Mouse (Mus musculus) midbrain, embryonic 15.5 days (tissue): ENCODE measurements around the gene Fam118a. TPM values are rescaled to one million over a fixed set of nuclear protein-coding genes. Genes with fewer than 3 reads are reported as not detected.

Source experiments
- ATAC-seq: fragments of 200-750 bp; cut with Nextera tagmentation; replicated peaks from 2 replicates; pipeline ENCODE4 v1.8.0; 2017; ENCODE audit warnings: moderate TSS enrichment
- H3K27ac ChIP-seq: fragments of 300-500 bp; sonication (generic); 2 replicates; pipeline ENCODE4 v1.5.1; 2015; ENCODE audit warnings: mild to moderate bottlenecking, inconsistent platforms
- H3K27me3 ChIP-seq: fragments of 300-500 bp; sonication (generic); replicated peaks from 2 replicates; pipeline ENCODE4 v1.6.1; 2015; ENCODE audit warnings: inconsistent platforms
- H3K36me3 ChIP-seq: fragments of 300-500 bp; sonication (generic); replicated peaks from 2 replicates; pipeline ENCODE4 v1.6.1; 2015; ENCODE audit warnings: inconsistent platforms
- H3K4me1 ChIP-seq: fragments of 300-500 bp; sonication (generic); 2 replicates; pipeline ENCODE4 v1.6.1; 2015; ENCODE audit warnings: inconsistent platforms
- H3K4me2 ChIP-seq: fragments of 300-500 bp; sonication (generic); 2 replicates; pipeline ENCODE4 v1.6.1; 2015; ENCODE audit warnings: inconsistent platforms, mild to moderate bottlenecking, moderate library complexity
- H3K4me3 ChIP-seq: fragments of 300-500 bp; sonication (generic); 2 replicates; pipeline ENCODE4 v1.5.1; 2015; ENCODE audit warnings: mild to moderate bottlenecking, inconsistent platforms
- H3K9ac ChIP-seq: fragments of 300-500 bp; sonication (generic); 2 replicates; pipeline ENCODE4 v1.6.1; 2015; ENCODE audit warnings: mild to moderate bottlenecking, inconsistent platforms
- H3K9me3 ChIP-seq: fragments of 300-500 bp; sonication (generic); 2 replicates; pipeline ENCODE4 v1.6.1; 2016; ENCODE audit warnings: inconsistent platforms
- whole genome bisulfite sequencing: fragments of 180-500 bp; shearing (Covaris S2); methylation state at CpG from one replicate; pipeline ENCODE4 v1.1.7; 2015; ENCODE audit warnings: mixed read lengths; 5-methylcytosine and 5-hydroxymethylcytosine counted together
- polyA plus RNA-seq: library from polyadenylated mRNA; unstranded; fragments of >200 nt; fragmentation: Nextera tagmentation; extraction: Ambion mirVana; gene quantifications from 2 replicates; pipeline ENCODE4 v1.2.1, GENCODE M21; 2015

Gene Fam118a
- polyA plus RNA-seq, 1 experiment from 2014 or later, result 30.6 TPM

GRCm38 (mm10) chr15:84995041-84995440 is 33.7 kb upstream of the Fam118a start:
- 51% methylated on average over 6 of the region's 6 CpGs for WGBS
- no peak for ATAC-seq
- Histone ChIP-seq H3K36me3 (no peaks in the 10 kb centered on the region), H3K27ac (no peak overlapping the region), H3K9ac (no peak overlapping the region), H3K4me3 (no peak overlapping the region), H3K4me1 (peaks cover under 1% of the 10 kb centered on the region; the same call in 1 of the 2 replicates), H3K4me2 (no peak overlapping the region), H3K27me3 (no peaks in the 10 kb centered on the region), H3K9me3 (no peaks in the 10 kb centered on the region)

- ATAC-seq, result no peak
- H3K36me3 ChIP-seq, result no peaks in the 10 kb centered on the region
- H3K9ac ChIP-seq, result no peak overlapping the region
- H3K27me3 ChIP-seq, result no peaks in the 10 kb centered on the region
- no peak overlapping the region for H3K27ac ChIP-seq
- H3K9me3 ChIP-seq, result no peaks in the 10 kb centered on the region
- WGBS, result 12% methylated on average over 1 of the region's 1 CpGs
- no peak overlapping the region for H3K4me3 ChIP-seq
- H3K4me1 ChIP-seq, result no peaks in the 10 kb centered on the region
- H3K4me2 ChIP-seq, result no peak overlapping the region
Observed at GRCm38 (mm10) chr15:84995967-84996366, 32.8 kb upstream of the Fam118a start.

- H3K9me3 ChIP-seq, result no peaks in the 10 kb centered on the region
- no peaks in the 10 kb centered on the region for H3K36me3 ChIP-seq
- no peak overlapping the region for H3K4me3 ChIP-seq
- H3K27ac ChIP-seq, result no peak overlapping the region
- H3K27me3 ChIP-seq, result 0 out of 2 replicates have a peak, but pooled peaks cover 2% of the 10 kb centered on the region
- H3K9ac ChIP-seq, result no peak overlapping the region
- no peak for ATAC-seq
- WGBS, result 72% methylated on average over 14 of the region's 14 CpGs
- 0 out of 2 replicates have a peak, but pooled peaks cover 2% of the 10 kb centered on the region for H3K4me1 ChIP-seq
- no peak overlapping the region for H3K4me2 ChIP-seq
Observed at GRCm38 (mm10) chr15:84997768-84998454, 30.8 kb upstream of the Fam118a start.

GRCm38 (mm10) chr15:84999911-85000310 is 28.8 kb upstream of the Fam118a start:
- no peak overlapping the region for H3K9ac ChIP-seq
- no peak overlapping the region for H3K4me2 ChIP-seq
- 59% methylated on average over 7 of the region's 7 CpGs for WGBS
- H3K4me1 ChIP-seq, result 0 out of 2 replicates have a peak, but pooled peaks cover 2% of the 10 kb centered on the region
- H3K36me3 ChIP-seq, result no peaks in the 10 kb centered on the region
- no peak for ATAC-seq
- no peaks in the 10 kb centered on the region for H3K9me3 ChIP-seq
- H3K4me3 ChIP-seq, result no peak overlapping the region
- H3K27ac ChIP-seq, result no peak overlapping the region
- 0 out of 2 replicates have a peak, but pooled peaks cover 2% of the 10 kb centered on the region for H3K27me3 ChIP-seq

- Histone ChIP-seq H3K9me3 (no peaks in the 10 kb centered on the region), H3K36me3 (no peaks in the 10 kb centered on the region), H3K27me3 (0 out of 2 replicates have a peak, but pooled peaks cover 2% of the 10 kb centered on the region), H3K4me3 (no peak overlapping the region), H3K4me2 (no peak overlapping the region), H3K27ac (no peak overlapping the region), H3K9ac (no peak overlapping the region), H3K4me1 (0 out of 2 replicates have a peak, but pooled peaks cover 2% of the 10 kb centered on the region)
- no peak for ATAC-seq
- WGBS, result 18% methylated on average over 29 of the region's 29 CpGs
Observed at GRCm38 (mm10) chr15:85000984-85001982, 27.5 kb upstream of the Fam118a start.

- no peak for ATAC-seq
- 86% methylated on average over 8 of the region's 8 CpGs for WGBS
- 0 out of 2 replicates have a peak, but pooled peaks cover 3% of the 10 kb centered on the region for H3K4me1 ChIP-seq
Observed at GRCm38 (mm10) chr15:85009666-85010065, 19.1 kb upstream of the Fam118a start.

GRCm38 (mm10) chr15:85011895-85012661 is 16.7 kb upstream of the Fam118a start:
- no peaks in the 10 kb centered on the region for H3K9me3 ChIP-seq
- ATAC-seq, result no peak
- H3K27me3 ChIP-seq, result 0 out of 2 replicates have a peak, but pooled peaks cover under 1% of the 10 kb centered on the region
- no peak overlapping the region for H3K4me2 ChIP-seq
- no peak overlapping the region for H3K9ac ChIP-seq
- WGBS, result 43% methylated on average over 19 of the region's 19 CpGs
- no peak overlapping the region for H3K27ac ChIP-seq
- H3K4me3 ChIP-seq, result no peak overlapping the region
- no peaks in the 10 kb centered on the region for H3K36me3 ChIP-seq
- peaks cover 9% of the 10 kb centered on the region for H3K4me1 ChIP-seq

More at GRCm38 (mm10) chr15:85009666-85010065, 19.1 kb upstream of the Fam118a start:
- Histone ChIP-seq H3K9me3 (no peaks in the 10 kb centered on the region), H3K4me2 (no peak overlapping the region), H3K4me3 (no peak overlapping the region), H3K36me3 (no peaks in the 10 kb centered on the region), H3K27me3 (no peaks in the 10 kb centered on the region), H3K9ac (no peak overlapping the region), H3K27ac (no peak overlapping the region)

GRCm38 (mm10) chr15:85012662-85013054 is 16.1 kb upstream of the Fam118a start:
- peaks cover 3% of the 10 kb centered on the region; the same call in 1 of the 2 replicates for H3K27me3 ChIP-seq
- no peaks in the 10 kb centered on the region for H3K9me3 ChIP-seq
- 57% methylated on average over 2 of the region's 2 CpGs for WGBS
- H3K4me3 ChIP-seq, result no peak overlapping the region
- H3K4me1 ChIP-seq, result peaks cover 13% of the 10 kb centered on the region
- H3K4me2 ChIP-seq, result no peak overlapping the region
- H3K36me3 ChIP-seq, result no peaks in the 10 kb centered on the region
- no peak overlapping the region for H3K27ac ChIP-seq
- no peak overlapping the region for H3K9ac ChIP-seq
- no peak for ATAC-seq

- H3K36me3 ChIP-seq, result no peaks in the 10 kb centered on the region
- no peak overlapping the region for H3K9ac ChIP-seq
- H3K4me1 ChIP-seq, result peaks cover 13% of the 10 kb centered on the region
- no peak for ATAC-seq
- no peak overlapping the region for H3K27ac ChIP-seq
- H3K4me2 ChIP-seq, result no peak overlapping the region
- H3K27me3 ChIP-seq, result peaks cover 3% of the 10 kb centered on the region; the same call in 1 of the 2 replicates
- H3K9me3 ChIP-seq, result no peaks in the 10 kb centered on the region
- H3K4me3 ChIP-seq, result no peak overlapping the region
- 82% methylated on average over 11 of the region's 11 CpGs for WGBS
Observed at GRCm38 (mm10) chr15:85015771-85016170, 13.0 kb upstream of the Fam118a start.

- ATAC-seq, result 0 out of 2 replicates have a peak, but pooled peaks have one; percentile 11
- Histone ChIP-seq H3K36me3 (no peaks in the 10 kb centered on the region), H3K9me3 (no peaks in the 10 kb centered on the region), H3K27me3 (peaks cover 3% of the 10 kb centered on the region; the same call in 1 of the 2 replicates), H3K4me1 (peaks cover 10% of the 10 kb centered on the region), H3K4me3 (peak within 1 kb of the TSS; percentile 20), H3K27ac (no peak within 1 kb of the TSS), H3K4me2 (peak within 1 kb of the TSS; percentile 44), H3K9ac (no peak within 1 kb of the TSS)
- WGBS, result 8% methylated on average over 21 of the region's 21 CpGs
Observed at GRCm38 (mm10) chr15:85016951-85017664, 11.6 kb upstream of the Fam118a start, which contains the start of gene Upk3a. Upk3a (plus strand) TSS chr15:85017141.

GRCm38 (mm10) chr15:85022211-85022610 is 6.5 kb upstream of the Fam118a start:
- Histone ChIP-seq H3K36me3 (no peaks in the 10 kb centered on the region), H3K4me3 (no peak overlapping the region), H3K4me2 (no peak overlapping the region), H3K9me3 (no peaks in the 10 kb centered on the region), H3K27me3 (peaks cover 2% of the 10 kb centered on the region; the same call in 1 of the 2 replicates), H3K27ac (no peak overlapping the region), H3K4me1 (peaks cover 2% of the 10 kb centered on the region), H3K9ac (no peak overlapping the region)
- ATAC-seq, result no peak
- WGBS, result 77% methylated on average over 4 of the region's 4 CpGs
